Mouse (Mus musculus) G1E (cell line): Measurements from ENCODE around the gene Rpl7l1.

Source experiments
- CTCF ChIP-seq: IDR thresholded peaks from 2 replicates; pipeline ENCODE4 v1.5.1; 2012; ENCODE audit warnings: low read depth, low read length, inconsistent platforms, mixed read lengths
- GATA1 ChIP-seq: IDR thresholded peaks from 2 replicates; pipeline ENCODE4 v1.6.1; 2012; ENCODE audit warnings: borderline replicate concordance, low read length, inconsistent platforms, mixed read lengths
- GATA2 ChIP-seq: IDR thresholded peaks from 2 replicates; pipeline ENCODE4 v1.6.1; 2012; ENCODE audit warnings: low read depth, low read length, inconsistent platforms, borderline replicate concordance
- POLR2AphosphoS5 ChIP-seq: IDR thresholded peaks from 2 replicates; pipeline ENCODE4 v1.6.1; 2012; ENCODE audit warnings: low read depth, low read length, inconsistent platforms; ENCODE audit not compliant: insufficient replicate concordance
- TAL1 ChIP-seq: conservative IDR thresholded peaks from 2 replicates; pipeline ENCODE4 v1.6.1; 2012; ENCODE audit warnings: low read depth, low read length, inconsistent platforms, mixed read lengths

GRCm38 (mm10) chr17:46799680-46800079 is 17.2 kb upstream of the Rpl7l1 start:
- no peak for TF ChIP-seq GATA1
- TF ChIP-seq CTCF: no peak
- TF ChIP-seq GATA2: no peak
- no peak for TF ChIP-seq POLR2AphosphoS5
- TF ChIP-seq TAL1: no peak
